Mouse (Mus musculus): ENCODE results near the gene Hist1h4f. TPM values are rescaled to one million over a fixed set of nuclear protein-coding genes. Genes with fewer than 3 reads are reported as not detected.
"Not testable (repeated sequence)": the region's sequence is repeated elsewhere in the genome, so short reads cannot be mapped to it uniquely, and the experiment has no call there.

Hist1h4f gene
- total RNA-seq, 2 experiments from 2014 or later, result 148 to 159 TPM

DNA sequence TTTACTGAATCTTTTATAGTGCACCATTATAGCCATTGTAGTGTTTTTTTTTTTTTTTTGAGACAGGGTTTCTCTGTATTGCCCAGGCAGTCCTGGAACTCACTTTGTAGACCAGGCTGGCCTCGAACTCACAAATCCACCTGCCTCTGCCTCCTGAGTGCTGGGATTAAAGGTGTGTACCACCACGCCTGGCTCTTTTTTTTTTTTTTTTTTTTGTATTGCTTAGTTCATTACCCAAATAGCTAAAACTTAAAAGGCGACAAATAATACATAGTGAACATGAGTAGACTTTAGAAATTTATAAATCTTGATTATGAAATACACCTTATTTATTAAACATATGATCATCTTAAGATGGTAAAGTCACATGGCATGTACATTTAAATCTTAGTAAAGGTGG lies 10.0 kb downstream of the Hist1h4f start:
- no peak for DNase-seq (ENCODE audit: extremely low spot score in 1 of 2, low spot score in 2 of 2)
- intact Hi-C loops (cut with DNase I), result no loop called here

DNA sequence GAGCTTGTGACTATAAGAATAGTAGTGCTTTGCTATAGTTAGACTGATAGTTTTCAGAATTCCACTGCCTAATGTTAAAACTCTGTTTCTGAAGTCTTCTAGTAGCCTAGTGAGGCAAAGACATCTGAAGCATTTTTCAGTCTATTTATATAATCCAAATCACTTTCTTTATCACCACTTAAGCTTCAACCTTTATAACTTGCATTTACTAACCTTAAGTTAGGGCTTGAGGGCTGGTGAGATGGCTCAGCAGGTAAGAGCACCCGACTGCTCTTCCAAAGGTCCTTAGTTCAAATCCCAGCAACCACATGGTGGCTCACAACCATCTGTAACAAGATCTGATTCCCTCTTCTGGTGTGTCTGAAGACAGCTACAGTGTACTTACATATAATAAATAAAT lies 11.6 kb downstream of the Hist1h4f start:
- DNase-seq (ENCODE audit: extremely low spot score in 1 of 2, low spot score in 2 of 2); intact Hi-C loops (cut with DNase I): not testable (repeated sequence)

DNA sequence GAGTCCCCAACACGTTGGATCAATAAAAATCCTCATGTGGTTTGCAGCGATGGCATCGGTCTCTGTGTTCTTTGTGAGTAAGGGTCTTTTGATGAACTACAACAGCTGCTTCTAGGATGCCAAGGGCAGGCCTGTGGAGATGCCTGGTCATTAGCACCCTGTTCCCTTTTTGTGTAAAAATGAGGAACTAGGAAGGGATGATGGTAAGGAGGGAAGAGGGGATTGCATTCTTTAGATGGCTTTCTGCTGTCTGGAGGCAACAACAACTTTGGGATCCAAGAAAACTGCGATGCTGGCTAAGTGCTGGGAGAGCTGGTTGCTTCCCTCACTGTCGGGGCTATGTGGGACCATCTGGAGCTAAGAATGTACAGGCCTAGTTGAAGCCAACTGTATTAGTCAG lies 13.2 kb downstream of the Hist1h4f start:
- DNase-seq (ENCODE audit: extremely low spot score in 1 of 2, low spot score in 2 of 2), result no peak
- intact Hi-C loops (cut with DNase I), result no loop called here

DNA sequence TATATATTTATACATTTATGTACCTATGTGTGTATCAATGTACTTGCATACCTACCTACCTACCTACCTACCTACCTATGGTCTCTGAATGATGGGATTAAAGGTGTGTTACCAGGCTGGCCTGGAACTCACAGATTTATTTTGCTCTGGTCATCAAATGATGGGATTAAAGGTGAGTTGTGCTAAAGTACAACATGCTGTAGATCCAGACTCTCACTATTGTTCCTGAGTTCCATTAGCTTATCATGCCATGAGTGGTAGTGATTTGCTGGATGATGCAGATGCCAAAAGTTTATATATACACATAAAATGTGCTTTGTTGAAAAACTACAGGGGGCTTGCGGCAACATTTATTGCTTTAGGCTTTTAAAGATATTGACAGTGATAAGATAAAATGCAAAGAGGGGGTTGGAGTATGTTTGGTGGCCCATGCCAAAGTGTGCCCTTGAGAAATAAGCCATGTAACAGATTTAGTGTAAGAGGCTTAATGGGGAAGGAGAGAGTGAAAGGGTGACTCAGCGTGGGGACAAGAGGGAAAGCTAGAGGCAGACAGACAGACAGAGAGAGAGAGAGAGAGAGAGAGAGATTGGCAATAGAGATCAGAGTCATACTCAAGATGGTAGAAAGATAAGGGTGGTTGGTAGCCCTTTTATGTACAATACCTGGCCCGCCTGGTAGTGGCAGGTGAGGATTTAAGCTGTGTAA lies 14.3 kb downstream of the Hist1h4f start:
- intact Hi-C loops (cut with DNase I), result no loop called here
- no peak for DNase-seq (ENCODE audit: extremely low spot score in 1 of 2, low spot score in 2 of 2)

DNA sequence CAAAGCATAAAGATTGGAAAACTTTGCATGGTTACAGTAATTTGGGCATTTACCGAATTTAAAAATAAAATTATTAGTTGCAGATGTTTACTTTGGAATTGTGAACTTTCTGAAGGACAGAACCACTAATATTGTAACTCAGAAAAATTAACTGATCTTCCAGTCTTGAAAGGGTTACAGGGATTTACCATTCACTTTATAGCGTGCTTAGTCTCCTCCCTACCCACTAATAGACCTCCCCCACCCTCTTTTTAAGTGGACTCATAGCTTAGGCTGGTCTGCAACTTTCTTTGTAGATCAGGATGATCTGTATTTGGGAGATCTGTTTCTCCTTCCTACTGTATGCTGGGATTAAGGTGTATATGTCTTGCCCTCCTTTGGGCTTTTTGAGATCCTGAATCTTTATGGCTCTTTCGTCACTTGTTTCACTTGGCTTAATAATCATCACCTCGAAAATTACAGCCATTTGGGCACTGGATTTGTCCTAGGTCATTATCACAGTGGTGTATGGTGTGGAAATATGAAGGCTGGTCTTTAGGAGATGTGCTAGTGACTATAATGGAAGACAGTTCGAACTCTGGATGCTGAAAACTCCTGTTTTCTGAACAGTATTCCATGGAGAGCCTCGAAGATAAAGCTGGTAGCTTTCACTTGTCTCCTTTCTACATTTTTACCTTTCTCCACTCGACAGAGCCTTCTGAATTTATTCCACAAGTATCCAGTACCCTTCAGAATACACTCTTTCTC lies 15.2 kb downstream of the Hist1h4f start:
- DNase-seq (ENCODE audit: extremely low spot score in 1 of 2, low spot score in 2 of 2), result no peak
- intact Hi-C loops (cut with DNase I), result no loop called here

DNA sequence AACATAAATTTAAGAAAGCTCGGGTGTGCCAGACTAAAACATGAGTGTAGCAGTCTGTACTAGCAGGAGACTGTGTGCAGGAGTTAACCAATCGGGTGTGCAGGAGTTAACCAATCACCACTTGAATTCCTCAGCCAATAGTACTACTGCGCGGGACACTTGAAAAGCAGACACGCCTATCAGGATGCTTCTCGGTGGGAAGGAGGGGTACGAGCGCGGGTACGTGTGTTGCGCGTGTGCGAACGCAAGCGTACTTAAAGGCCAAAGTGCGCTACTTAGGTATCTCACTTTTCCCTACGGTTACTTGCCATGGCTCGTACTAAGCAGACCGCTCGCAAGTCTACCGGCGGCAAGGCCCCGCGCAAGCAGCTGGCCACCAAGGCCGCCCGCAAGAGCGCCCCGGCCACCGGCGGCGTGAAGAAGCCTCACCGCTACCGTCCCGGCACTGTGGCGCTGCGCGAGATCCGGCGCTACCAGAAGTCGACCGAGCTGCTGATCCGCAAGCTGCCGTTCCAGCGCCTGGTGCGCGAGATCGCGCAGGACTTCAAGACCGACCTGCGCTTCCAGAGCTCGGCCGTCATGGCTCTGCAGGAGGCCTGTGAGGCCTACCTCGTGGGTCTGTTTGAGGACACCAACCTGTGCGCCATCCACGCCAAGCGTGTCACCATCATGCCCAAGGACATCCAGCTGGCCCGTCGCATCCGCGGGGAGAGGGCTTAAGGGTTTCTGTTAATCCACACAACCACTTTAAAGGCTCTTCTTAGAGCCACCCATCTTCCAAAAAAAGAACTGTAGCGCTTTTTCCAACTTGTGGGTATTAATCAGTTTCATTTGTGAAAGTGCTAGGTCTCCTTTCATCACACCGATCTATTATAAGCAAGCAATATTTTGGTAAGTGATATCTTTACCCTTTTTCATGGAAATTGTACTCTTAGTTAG lies 16.0 kb downstream of the Hist1h4f start, which contains the start of gene Hist1h3g:
Gene Hist1h3g, plus strand, starts transcription at position 286 of the 939 bp plus-strand sequence.
- intact Hi-C loops (cut with DNase I), result not testable (repeated sequence)

DNA sequence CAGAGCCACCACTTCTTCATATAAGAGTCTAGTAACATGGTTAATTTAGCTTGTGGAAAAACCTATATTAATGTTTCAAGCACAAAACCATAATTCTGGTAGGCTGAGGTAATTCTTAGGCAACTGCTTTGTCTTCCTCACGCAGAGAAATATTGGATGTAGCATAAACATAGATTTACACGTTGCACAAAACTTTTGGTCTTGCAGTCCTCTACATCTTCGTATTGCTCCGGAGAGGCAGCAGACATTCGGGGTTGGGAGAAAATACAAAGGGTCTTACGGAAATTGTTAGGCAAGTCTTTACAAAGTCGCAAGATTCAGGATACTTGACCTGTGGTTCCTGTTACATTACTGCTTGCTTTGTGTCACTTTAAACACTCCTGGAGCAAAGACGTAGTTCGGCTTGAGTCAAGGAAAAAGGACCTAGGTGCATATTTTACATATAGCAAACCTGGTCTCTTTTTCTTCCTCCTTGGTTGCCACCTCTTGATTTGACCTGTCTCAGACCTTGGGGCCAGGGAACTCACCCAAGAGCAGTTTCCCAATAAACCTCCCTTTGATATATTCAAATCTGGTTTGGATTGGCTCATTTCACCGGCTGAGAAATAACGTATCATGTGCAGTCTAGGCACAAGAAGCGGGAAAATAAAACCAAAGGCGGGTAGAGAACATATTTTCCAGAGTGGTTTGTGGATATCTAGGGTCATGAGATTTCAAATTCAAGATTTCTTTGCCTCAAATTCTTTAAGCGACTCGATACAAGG lies 16.9 kb downstream of the Hist1h4f start:
- DNase-seq (ENCODE audit: extremely low spot score in 1 of 2, low spot score in 2 of 2), result no peak
- intact Hi-C loops (cut with DNase I), result no loop called here

More for the DNA sequence above, 16.0 kb downstream of the Hist1h4f start, which contains the start of gene Hist1h3g:
- DNase-seq (ENCODE audit: extremely low spot score in 1 of 2, low spot score in 2 of 2), result peak; percentile 89 to 97

DNA sequence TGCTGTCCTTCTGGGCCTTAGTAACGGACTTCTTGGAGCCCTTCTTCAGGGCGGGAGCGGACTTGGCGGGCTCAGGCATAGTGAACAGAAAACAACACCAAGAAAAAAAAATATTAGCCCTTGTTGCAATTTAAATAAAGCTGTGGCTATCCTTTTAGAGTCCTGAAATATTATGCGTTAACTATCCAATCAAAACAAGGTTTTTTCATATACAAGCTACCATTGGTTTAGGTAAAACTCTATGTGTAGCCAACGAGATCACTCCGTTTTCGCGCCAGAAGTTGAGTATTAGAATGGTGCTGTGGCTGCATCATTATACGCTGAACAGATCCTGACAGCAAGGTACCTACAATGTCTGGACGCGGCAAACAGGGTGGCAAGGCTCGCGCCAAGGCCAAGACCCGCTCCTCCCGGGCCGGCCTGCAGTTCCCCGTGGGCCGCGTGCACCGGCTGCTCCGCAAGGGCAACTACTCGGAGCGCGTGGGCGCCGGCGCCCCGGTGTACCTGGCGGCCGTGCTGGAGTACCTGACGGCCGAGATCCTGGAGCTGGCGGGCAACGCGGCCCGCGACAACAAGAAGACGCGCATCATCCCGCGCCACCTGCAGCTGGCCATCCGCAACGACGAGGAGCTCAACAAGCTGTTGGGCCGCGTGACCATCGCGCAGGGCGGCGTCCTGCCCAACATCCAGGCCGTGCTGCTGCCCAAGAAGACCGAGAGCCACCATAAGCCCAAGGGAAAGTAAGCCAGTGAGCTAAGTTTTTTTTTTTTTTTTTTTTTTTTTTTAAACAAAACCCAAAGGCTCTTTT lies 17.7 kb downstream of the Hist1h4f start, which contains the start of gene Hist1h2af:
Gene Hist1h2af, plus strand, starts transcription at position 347 of the 808 bp plus-strand sequence.
- intact Hi-C loops (cut with DNase I), result not testable (repeated sequence)
- peak; percentile 69 to 82 for DNase-seq (ENCODE audit: extremely low spot score in 1 of 2, low spot score in 2 of 2)

DNA sequence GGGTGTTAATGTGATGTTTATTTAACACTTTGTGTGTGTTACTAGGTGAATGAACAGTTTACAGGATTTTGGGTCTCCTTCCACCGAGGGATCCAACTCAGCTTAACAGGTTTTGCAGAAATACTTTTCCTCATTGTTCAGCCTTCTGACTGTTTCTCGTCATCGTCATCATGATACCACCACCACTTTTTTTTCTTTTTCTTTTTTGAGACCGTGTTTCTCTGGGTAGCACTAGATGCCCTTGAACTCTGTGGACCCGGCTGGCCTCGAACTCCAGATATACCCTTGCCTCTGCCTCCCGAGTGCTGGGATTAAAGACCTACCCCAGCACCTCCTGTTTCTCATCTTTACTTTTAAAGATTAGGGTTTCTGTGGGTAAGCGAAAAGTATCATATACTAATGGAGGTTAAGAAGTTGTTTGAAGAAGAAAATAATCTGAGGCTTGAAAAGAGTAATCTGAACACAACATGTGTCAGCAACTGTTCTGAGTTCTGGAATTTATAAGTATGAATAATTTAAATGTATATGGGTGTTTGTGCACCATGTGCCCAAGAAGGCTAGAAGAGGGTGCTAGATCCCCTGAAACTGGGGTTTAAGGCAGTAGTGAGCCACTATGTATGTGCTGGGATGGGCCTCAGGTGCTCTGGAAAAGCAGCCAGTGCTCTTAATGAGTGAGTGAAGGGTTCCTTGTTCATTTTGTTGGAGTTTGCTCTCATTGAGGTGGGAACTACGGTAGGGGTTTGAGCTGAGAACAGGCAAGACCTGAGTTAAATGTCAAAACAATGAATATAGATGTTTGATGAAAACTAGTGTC lies 19.0 kb downstream of the Hist1h4f start:
- intact Hi-C loops (cut with DNase I), result no loop called here
- DNase-seq (ENCODE audit: extremely low spot score in 1 of 2, low spot score in 2 of 2), result no peak

DNA sequence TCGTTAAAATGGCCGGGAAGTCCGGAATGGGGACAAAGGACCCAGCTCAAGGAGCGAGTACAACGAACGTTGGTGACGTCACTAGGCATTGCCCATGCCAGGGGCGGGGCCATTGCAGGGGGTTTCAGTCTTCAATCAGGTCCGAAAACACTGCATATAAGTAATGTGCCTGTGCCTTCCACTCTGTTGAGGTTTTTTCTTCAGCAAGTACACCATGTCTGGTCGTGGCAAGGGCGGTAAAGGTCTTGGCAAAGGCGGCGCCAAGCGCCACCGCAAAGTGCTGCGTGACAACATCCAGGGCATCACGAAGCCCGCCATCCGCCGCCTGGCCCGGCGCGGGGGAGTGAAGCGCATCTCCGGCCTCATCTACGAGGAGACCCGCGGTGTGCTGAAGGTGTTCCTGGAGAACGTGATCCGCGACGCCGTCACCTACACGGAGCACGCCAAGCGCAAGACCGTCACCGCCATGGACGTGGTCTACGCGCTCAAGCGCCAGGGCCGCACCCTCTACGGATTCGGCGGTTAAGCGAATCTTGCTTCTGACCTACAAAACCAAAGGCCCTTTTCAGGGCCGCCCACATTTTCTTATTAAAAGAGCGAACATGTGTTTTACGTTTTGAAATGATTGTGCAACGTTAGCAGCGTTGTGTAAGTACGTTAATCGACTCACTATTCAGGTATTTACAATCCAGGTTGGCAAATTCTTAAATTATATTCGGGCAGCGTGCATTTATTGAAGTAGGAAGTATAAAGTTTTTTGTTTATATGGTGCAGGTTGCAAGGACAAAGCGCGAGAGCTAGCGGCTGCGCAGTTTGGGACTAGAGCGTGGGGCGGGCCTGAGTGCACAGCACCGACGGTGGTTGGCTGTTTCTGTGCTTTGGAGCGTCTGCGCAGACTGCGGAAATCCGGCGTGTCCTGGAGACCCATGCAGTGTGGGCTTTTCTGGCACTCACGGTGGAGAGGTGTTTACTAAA lies 20.3 kb downstream of the Hist1h4f start, which contains the start of gene Hist1h4h:
Gene Hist1h4h, plus strand, starts transcription at position 150 of the 975 bp plus-strand sequence.
- intact Hi-C loops (cut with DNase I), result no loop called here
- peak; percentile 97 to 99 for DNase-seq (ENCODE audit: extremely low spot score in 1 of 2, low spot score in 2 of 2)

DNA sequence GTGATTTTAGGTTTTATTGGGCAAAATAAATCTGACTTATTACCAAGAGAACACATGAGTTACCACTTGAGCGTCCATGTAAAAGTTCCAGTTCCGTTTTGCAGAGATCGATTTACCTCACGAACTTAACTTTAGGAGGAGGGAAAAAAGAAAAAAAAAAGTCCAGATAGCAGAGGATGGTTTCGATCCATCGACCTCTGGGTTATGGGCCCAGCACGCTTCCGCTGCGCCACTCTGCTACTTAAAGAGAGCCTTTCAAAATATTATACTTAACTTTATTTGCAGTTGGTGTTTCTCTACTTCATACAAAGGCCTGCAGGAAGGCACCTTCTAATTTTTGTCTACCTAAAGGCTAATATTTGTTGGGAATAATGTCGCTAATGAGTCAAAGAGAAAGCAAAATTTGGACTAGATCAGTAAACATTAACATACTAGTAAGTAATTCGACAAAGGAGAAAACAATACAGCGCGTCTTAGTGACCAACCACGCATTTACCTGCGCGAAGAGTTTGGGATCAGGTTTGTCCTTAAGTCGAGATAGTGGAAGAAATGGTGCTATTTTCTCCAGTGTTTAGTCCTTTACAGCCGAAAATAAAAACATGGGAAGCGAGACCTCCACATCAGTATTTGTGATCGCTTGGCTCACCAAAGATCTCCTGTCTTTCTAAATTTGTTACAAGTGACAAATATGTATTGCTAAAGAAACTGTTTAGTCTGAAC lies 21.1 kb downstream of the Hist1h4f start:
- intact Hi-C loops (cut with DNase I), result no loop called here
- DNase-seq (ENCODE audit: extremely low spot score in 1 of 2, low spot score in 2 of 2), result peak; percentile 45 to 68

DNA sequence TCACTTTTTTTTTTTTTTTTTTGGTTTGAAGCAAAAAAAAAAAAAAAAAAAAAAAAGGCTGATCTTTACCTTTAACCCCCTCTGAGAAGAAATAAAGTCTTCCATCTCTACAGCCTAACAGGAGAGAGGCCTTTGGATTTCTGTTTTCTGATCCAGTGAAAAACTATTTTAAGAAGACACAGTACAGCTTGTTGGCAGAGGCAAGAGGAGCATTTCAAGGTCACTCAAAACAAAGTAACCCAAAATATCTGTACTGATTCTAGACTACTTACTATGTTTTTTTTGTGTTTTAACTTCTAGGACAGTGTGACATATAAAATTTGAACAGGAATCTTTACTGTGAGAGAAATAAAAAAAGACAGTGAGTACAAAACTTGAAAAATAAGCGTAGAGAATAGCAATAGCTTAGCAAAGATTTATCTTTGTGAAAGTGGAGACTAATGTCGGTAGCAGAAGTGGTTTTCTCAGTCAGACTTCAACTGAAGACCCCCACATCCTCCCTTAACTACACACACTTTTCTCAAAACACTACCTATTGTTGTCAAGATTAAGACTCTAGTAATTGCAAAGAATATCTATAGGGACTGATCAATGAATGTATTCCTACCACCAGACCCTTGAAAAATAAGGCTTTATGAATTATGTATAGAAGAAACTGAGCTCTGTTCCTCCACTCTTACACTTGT lies 21.8 kb downstream of the Hist1h4f start:
- no peak for DNase-seq (ENCODE audit: extremely low spot score in 1 of 2, low spot score in 2 of 2)
- intact Hi-C loops (cut with DNase I), result no loop called here

DNA sequence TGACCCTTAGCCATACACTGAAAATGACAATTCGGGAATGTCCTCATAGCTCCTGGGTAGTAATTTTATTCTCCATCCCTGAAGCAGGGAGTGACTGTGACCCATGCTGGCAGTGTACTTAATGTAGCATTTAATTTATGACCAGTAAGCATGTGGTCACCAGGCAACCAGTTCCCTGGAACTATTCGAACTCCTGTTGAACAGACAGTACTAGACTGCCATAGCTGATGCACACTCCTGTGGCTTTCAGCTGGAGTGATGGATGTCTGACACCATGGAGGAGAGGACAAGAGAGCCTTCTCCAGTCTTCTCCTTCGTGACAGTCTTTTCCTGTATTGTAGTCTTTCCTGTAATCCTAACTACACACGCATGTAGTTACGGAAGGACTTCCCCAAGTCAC lies 22.4 kb downstream of the Hist1h4f start:
- no peak for DNase-seq (ENCODE audit: extremely low spot score in 1 of 2, low spot score in 2 of 2)
- intact Hi-C loops (cut with DNase I), result no loop called here

DNA sequence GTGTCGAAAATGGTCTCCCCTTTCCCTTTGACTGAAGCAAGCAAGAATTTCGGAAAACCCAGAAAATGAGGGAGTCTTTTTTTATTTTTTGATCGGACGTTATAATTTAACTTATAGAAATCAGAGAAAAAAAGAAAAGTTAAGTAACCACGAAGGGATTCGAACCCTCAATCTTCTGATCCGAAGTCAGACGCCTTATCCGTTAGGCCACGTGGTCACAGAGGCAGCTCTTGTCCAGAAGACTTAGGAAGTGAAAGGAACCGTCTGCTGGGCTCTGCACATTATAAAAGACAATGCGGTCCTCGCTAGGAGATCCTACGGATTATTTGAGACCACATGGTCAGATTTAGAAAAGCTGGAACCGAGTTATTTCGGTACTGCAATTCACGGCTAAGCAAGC lies 25.1 kb downstream of the Hist1h4f start:
- intact Hi-C loops (cut with DNase I), result no loop called here
- peak; percentile 85 to 92 for DNase-seq (ENCODE audit: extremely low spot score in 1 of 2, low spot score in 2 of 2)
